Mouse (Mus musculus): ENCODE measurements around the gene Olfr1136.

Olfr1136 gene

DNA sequence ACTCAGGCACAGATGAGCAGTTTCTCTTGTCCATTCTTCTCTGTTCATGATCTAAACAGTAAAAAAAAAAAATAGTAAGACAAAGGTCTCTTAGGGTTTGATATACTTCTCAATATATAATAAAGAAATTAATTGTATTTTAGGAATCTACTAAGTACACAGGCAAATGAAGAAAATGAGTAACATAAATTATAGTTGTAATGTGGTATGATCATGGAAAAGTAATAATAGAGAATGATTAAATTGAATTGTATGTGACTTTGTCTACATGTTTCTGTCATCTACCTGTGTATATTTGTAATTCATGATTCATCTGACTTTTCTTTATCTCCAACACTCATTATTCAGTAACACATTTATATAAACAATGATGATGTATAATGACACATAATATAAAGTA is at the start of gene Olfr1136:
Olfr1136 (minus strand) TSS at position 101 of the 400 bp plus-strand sequence.
- DNase-seq: no peak

DNA sequence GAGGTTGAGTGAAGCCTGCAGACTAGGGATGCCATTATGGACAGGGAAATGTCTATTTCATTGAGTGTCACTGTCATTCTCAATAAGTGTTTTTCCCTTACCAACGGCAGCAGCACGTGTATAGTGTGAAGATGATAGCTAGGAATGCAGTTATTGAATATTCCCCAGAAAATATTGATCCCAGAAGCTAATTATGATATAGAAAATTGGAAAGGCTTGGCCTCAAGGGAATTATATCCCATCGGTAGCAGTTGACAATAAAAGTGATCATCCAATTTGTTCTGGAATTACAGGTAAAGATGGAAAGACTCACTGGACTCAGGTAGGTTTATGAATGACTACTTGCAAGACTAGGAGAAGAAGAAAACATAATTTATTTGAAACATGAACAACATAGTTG is 49.7 kb upstream of the Olfr1136 start, which contains the start of gene Olfr1140:
Olfr1140 (plus strand) TSS at position 301 of the 400 bp plus-strand sequence.
- DNase-seq: no peak

DNA sequence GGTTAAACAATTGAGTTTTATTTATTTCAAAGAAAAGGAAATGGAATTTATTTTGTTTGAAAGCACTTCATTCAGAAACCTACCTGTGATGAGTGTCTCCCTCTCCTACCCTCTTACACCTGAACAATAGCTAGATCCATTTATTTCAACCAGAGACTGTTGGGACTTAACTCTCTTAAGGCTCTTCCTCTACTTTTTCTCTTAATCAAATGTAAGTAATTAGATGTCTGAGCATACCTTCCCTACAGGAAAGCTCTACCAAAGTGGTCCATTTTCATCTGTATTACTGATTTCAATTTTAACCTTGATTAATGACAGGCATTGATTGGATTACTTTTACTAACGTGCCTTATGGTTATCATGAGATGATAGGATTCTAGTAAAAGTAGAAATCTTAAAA is 46.1 kb upstream of the Olfr1136 start, which contains the start of gene Olfr1138:
Olfr1138 (minus strand) TSS at position 101 of the 400 bp plus-strand sequence.
- DNase-seq: no peak

- no peak for DNase-seq
Measured at GRCm38 (mm10) chr2:87713079-87713478, 19.3 kb upstream of the Olfr1136 start, which contains the start of gene Olfr1137. Gene Olfr1137 (minus strand): TSS chr2:87713179.

- DNase-seq: no peak
Measured at GRCm38 (mm10) chr2:87673564-87673963, 20.2 kb downstream of the Olfr1136 start, which contains the start of gene Olfr1135. Gene Olfr1135 (minus strand): TSS chr2:87673664.

GRCm38 (mm10) chr2:87658360-87658759 is 35.4 kb downstream of the Olfr1136 start, which contains the start of gene Olfr1134:
Gene Olfr1134 (minus strand): TSS chr2:87658460.
- DNase-seq: no peak

GRCm38 (mm10) chr2:87647274-87647673 is 46.5 kb downstream of the Olfr1136 start, which contains the start of gene Olfr1133:
Gene Olfr1133 (minus strand): TSS chr2:87647374.
- no peak for DNase-seq
